Mouse (Mus musculus) yolk sac, embryonic 10.5 days (tissue): ENCODE results near the gene Aebp2.
"Not testable (repeated sequence)": the region's sequence is repeated elsewhere in the genome, so short reads cannot be mapped to it uniquely, and the experiment has no call there.

ENCODE experiments used
- DNase-seq: peaks from one replicate; pipeline ENCODE4 v3.0.0-alpha.2; 2017; ENCODE audit warnings: low spot score

Gene Aebp2

GRCm38 (mm10) chr6:140622391-140623225 is at the start of gene Aebp2:
Gene Aebp2 (plus strand): TSS chr6:140622663.
- no peak for DNase-seq

- no peak for DNase-seq
Observed at GRCm38 (mm10) chr6:140574943-140575342, 47.5 kb upstream of the Aebp2 start.

- no peak for DNase-seq
Observed at GRCm38 (mm10) chr6:140576133-140576532, 46.3 kb upstream of the Aebp2 start.

- DNase-seq: no peak
Observed at GRCm38 (mm10) chr6:140576961-140577821, 45.3 kb upstream of the Aebp2 start.

- no peak for DNase-seq
Observed at GRCm38 (mm10) chr6:140577822-140578170, 44.7 kb upstream of the Aebp2 start.

GRCm38 (mm10) chr6:140578985-140579384 is 43.5 kb upstream of the Aebp2 start:
- DNase-seq: not testable (repeated sequence)

GRCm38 (mm10) chr6:140580170-140580569 is 42.3 kb upstream of the Aebp2 start:
- no peak for DNase-seq

- no peak for DNase-seq
Observed at GRCm38 (mm10) chr6:140586714-140587259, 35.7 kb upstream of the Aebp2 start.

- no peak for DNase-seq
Observed at GRCm38 (mm10) chr6:140591331-140591730, 31.1 kb upstream of the Aebp2 start.

- peak; percentile 30 for DNase-seq
Observed at GRCm38 (mm10) chr6:140592713-140593112, 29.8 kb upstream of the Aebp2 start.

- DNase-seq: no peak
Observed at GRCm38 (mm10) chr6:140593420-140594170, 28.9 kb upstream of the Aebp2 start.

- DNase-seq: not testable (repeated sequence)
Observed at GRCm38 (mm10) chr6:140595551-140595950, 26.9 kb upstream of the Aebp2 start.

- DNase-seq: no peak
Observed at GRCm38 (mm10) chr6:140597381-140598329, 24.8 kb upstream of the Aebp2 start.

GRCm38 (mm10) chr6:140598516-140598915 is 23.9 kb upstream of the Aebp2 start:
- DNase-seq: no peak

GRCm38 (mm10) chr6:140599337-140599736 is 23.1 kb upstream of the Aebp2 start:
- DNase-seq: no peak

GRCm38 (mm10) chr6:140600671-140601070 is 21.8 kb upstream of the Aebp2 start:
- not testable (repeated sequence) for DNase-seq

- peak; percentile 79 for DNase-seq
Observed at GRCm38 (mm10) chr6:140601175-140601574, 21.3 kb upstream of the Aebp2 start.

GRCm38 (mm10) chr6:140603228-140603944 is 19.1 kb upstream of the Aebp2 start:
- DNase-seq: peak; percentile 59

GRCm38 (mm10) chr6:140605173-140605572 is 17.3 kb upstream of the Aebp2 start:
- not testable (repeated sequence) for DNase-seq

GRCm38 (mm10) chr6:140605732-140606131 is 16.7 kb upstream of the Aebp2 start:
- no peak for DNase-seq
